Mouse (Mus musculus) central nervous system, embryonic 14 days (tissue): ENCODE measurements around the gene Agtr1a. TPM values are rescaled to one million over a fixed set of nuclear protein-coding genes. Genes with fewer than 3 reads are reported as not detected.

Source experiments
- polyA plus RNA-seq: library from polyadenylated mRNA; depleted of rRNA; stranded (reverse); fragments of >200 nt; gene quantifications from 2 replicates; pipeline ENCODE4 v1.2.3, GENCODE M21; 2012; rRNA removed

Gene Agtr1a
- 1.7 and 4.2 TPM in 2 replicates for polyA plus RNA-seq

DNA sequence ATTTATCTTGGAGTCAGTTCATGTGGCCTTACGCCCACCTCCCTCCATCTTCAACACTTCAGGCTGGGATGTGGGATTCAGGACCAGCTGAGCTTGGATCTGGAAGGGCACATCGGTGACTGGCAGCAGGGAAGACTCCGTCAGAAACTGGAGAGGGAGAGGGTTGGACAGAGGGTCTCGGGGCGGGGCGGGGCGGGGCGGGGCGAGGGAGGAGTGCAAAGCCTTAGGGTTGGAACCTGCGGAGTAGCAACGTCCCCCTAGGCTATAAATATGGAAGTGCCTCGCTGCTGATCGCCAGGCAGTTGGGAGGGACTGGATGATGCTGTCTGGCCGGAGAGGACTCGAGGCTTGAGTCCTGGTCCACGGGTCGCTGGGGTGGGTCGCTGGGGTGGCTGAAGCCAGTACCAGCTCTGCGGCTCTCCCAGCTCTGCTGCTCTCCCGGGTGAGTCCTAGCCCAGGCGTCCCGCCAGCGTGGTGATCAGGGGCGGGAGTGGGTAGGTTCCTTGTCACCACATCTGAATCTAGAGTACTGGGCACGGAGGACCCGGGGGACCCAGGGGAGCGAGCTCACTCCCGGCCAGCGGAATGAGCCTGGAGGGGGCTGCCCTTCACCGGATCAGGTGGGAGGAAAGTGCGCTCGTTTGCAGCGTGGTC is at the start of gene Agtr1a:
Gene Agtr1a, plus strand, starts transcription at position 294 of the 654 bp plus-strand sequence.

Other genes starting within 250 kb of the Agtr1a start
- 1.8 and 2.5 TPM in 2 replicates for gene Mboat1, start 200.0 kb upstream of the Agtr1a start, polyA plus RNA-seq
- 149 and 161 TPM in 2 replicates for gene Uqcrfs1, start 208.9 kb downstream of the Agtr1a start, polyA plus RNA-seq